10 mouse cellular contexts compared by ENCODE assay signal in genomic region chr2:120631957-120632356, GRCm38 (mm10). TPM values are rescaled to one million over a fixed set of nuclear protein-coding genes. Genes with fewer than 3 reads are reported as not detected.
DNase-seq lines count a peak whose midpoint lies in the region; ATAC-seq and TF ChIP-seq lines count a peak whose summit lies in the region.
"Had no signal": no experiment of that assay in that cellular context is flagged by ENCODE, and none has a peak within 500 bp of the region (broad histone marks: within the 10 kb centered on the region; RNA-seq: fewer than 3 reads in every experiment).

No protein-coding gene starts in this region.

- H3K4me3 ChIP-seq in liver, adult 2 months (ENCODE audit: insufficient read depth, low read depth, low read length), result no peak overlapping the region
- no peak overlapping the region for H3K4me3 ChIP-seq in liver, embryonic 14.5 days (ENCODE audit: insufficient read depth in 1 of 2, low read depth in 2 of 2, low read length in 2 of 2)

- H3K36me3 ChIP-seq in liver, adult 2 months (ENCODE audit: control insufficient read depth, insufficient read depth, low read length), result no peaks in the 10 kb centered on the region
- H3K36me3 ChIP-seq in liver, embryonic 14.5 days (replicated peaks; ENCODE audit: control insufficient read depth, insufficient read depth, low read depth), result no peaks in the 10 kb centered on the region

- no peak overlapping the region for H3K9ac ChIP-seq in liver, adult 2 months (ENCODE audit: low read depth, low read length)
- H3K9ac ChIP-seq in liver, embryonic 14.5 days (replicated peaks), result no peak overlapping the region

- H3K4me2 ChIP-seq in liver, embryonic 14.5 days (ENCODE audit: low read depth), result peak overlapping the region; percentile 17

- DNase-seq in adrenal gland, adult (ENCODE audit: inconsistent age in 2 of 2, low spot score in 1 of 2), result peak; percentile 48 to 73
- DNase-seq in adrenal gland, adult 18-20 months (ENCODE audit: low spot score in 2 of 2), result no peak
- DNase-seq in liver, adult 2 months (ENCODE audit: extremely low read depth, low read depth, low spot score), result peak; percentile 60
- DNase-seq in liver, result no peak
- DNase-seq in liver, embryonic 14.5 days (ENCODE audit: low read depth in 3 of 3, low spot score in 3 of 3), result no peak
- DNase-seq in skeletal muscle tissue, adult 2 months (ENCODE audit: low read depth, low spot score), result peak; percentile 56
- DNase-seq in urinary bladder, postnatal 4 days (ENCODE audit: low spot score in 2 of 2), result no peak

- TF ChIP-seq EP300 in liver, embryonic 14.5 days (IDR thresholded peaks at IDR 0.05; ENCODE audit: low read depth), result no peak

- no peak for TF ChIP-seq POLR2A in liver, adult 2 months (IDR thresholded peaks at IDR 0.05; ENCODE audit: extremely low read depth, insufficient read depth, low read length)

- H3K27ac ChIP-seq in liver, adult 2 months (replicated peaks; ENCODE audit: insufficient read depth, low read depth, low read length), result no peak overlapping the region
- no peak overlapping the region for H3K27ac ChIP-seq in liver, embryonic 14.5 days

- 60% methylated on average over 4 of the region's 4 CpGs for WGBS in liver, adult 2 months
- WGBS in liver, embryonic 14.5 days (ENCODE audit: insufficient replicate concordance), result 15% methylated on average over 4 of the region's 4 CpGs

- ATAC-seq in liver, embryonic 14.5 days (ENCODE audit: insufficient read depth), result no peak
- no peak for ATAC-seq in CD4-positive, CD25-positive, alpha-beta regulatory T cell, adult 4 months
- ATAC-seq: activated CD4-positive, CD25-positive, alpha-beta regulatory T cell, adult 4 months; midbrain, embryonic 16.5 days had no signal

- H3K4me1 ChIP-seq in liver, adult 2 months (ENCODE audit: control insufficient read depth, insufficient read depth, low read length), result 0 out of 2 replicates have a peak, but pooled peaks cover 1% of the 10 kb centered on the region
- H3K4me1 ChIP-seq in liver, embryonic 14.5 days (replicated peaks; ENCODE audit: control insufficient read depth in 2 of 2, insufficient read depth in 2 of 2, low read length in 1 of 2), result peaks cover 17 to 22% of the 10 kb centered on the region in 2 experiments

- TF ChIP-seq CTCF in liver, adult 2 months (IDR thresholded peaks at IDR 0.05; ENCODE audit: low read depth, low read length), result no peak
- no peak for TF ChIP-seq CTCF in liver, embryonic 14.5 days (IDR thresholded peaks at IDR 0.05; ENCODE audit: low read depth)

- no peaks in the 10 kb centered on the region for H3K79me2 ChIP-seq in liver, adult 2 months (ENCODE audit: control insufficient read depth, insufficient read depth, low read length)

- H3K9me3 ChIP-seq in liver, embryonic 14.5 days (ENCODE audit: control insufficient read depth, low read length), result no peaks in the 10 kb centered on the region

- no peaks in the 10 kb centered on the region for H3K27me3 ChIP-seq in liver, adult 2 months (ENCODE audit: control insufficient read depth, insufficient read depth, low read length)
- H3K27me3 ChIP-seq in liver, embryonic 14.5 days (ENCODE audit: control insufficient read depth, insufficient read depth, low read length), result peaks cover 12% of the 10 kb centered on the region

RNA-seq across cellular contexts. Expression of gene Stard9, which starts 3.0 kb away (rescaled TPM):
- total RNA-seq in adrenal gland, adult 18-20 months (2021), result 1 to 10 TPM; 6.2 to 8.0 TPM
- 3.3 and 4.4 TPM in 2 replicates for total RNA-seq in liver, adult 2 months (2014; rRNA removed)
- polyA plus RNA-seq in liver, adult 2 months (2012; rRNA removed), result 0.78 and 1.4 TPM in 2 replicates
- polyA plus RNA-seq in liver, embryonic 14.5 days (2012; rRNA removed), result 1.1 and 1.5 TPM in 2 replicates
- polyA plus RNA-seq in liver, embryonic 14.5 days (2014; fragmentation: Nextera tagmentation; extraction: Ambion mirVana), result 0.56 and 0.78 TPM in 2 replicates
- under 1 TPM; 0.48 to 0.59 TPM for polyA plus RNA-seq in CD4-positive, CD25-positive, alpha-beta regulatory T cell, adult 4 months (2017; shearing (Covaris generic))

RNA-seq across cellular contexts. Expression of gene Lrrc57, which starts 22.6 kb away (rescaled TPM):
- 10 to 100 TPM; 12.5 to 12.8 TPM for total RNA-seq in adrenal gland, adult 18-20 months (2021)
- total RNA-seq in liver, adult 2 months (2014; rRNA removed), result 8.7 and 10.1 TPM in 2 replicates
- polyA plus RNA-seq in liver, adult 2 months (2012; rRNA removed), result 6.3 and 7.0 TPM in 2 replicates
- polyA plus RNA-seq in liver, embryonic 14.5 days (2012; rRNA removed), result 5.9 and 7.5 TPM in 2 replicates
- 8.6 TPM in 2 replicates for polyA plus RNA-seq in liver, embryonic 14.5 days (2014; fragmentation: Nextera tagmentation; extraction: Ambion mirVana)
- polyA plus RNA-seq in CD4-positive, CD25-positive, alpha-beta regulatory T cell, adult 4 months (2017; shearing (Covaris generic)), result 10 to 100 TPM; 33.0 to 37.2 TPM

RNA-seq across cellular contexts. Expression of gene Haus2, which starts 22.8 kb away (rescaled TPM):
- 1 to 10 TPM; 9.0 to 9.3 TPM for total RNA-seq in adrenal gland, adult 18-20 months (2021)
- total RNA-seq in liver, adult 2 months (2014; rRNA removed), result 8.2 and 8.7 TPM in 2 replicates
- 1.8 and 2.2 TPM in 2 replicates for polyA plus RNA-seq in liver, adult 2 months (2012; rRNA removed)
- 5.8 and 7.4 TPM in 2 replicates for polyA plus RNA-seq in liver, embryonic 14.5 days (2012; rRNA removed)
- polyA plus RNA-seq in liver, embryonic 14.5 days (2014; fragmentation: Nextera tagmentation; extraction: Ambion mirVana), result 11.4 and 11.6 TPM in 2 replicates
- 10 to 100 TPM; 14.1 to 22.1 TPM for polyA plus RNA-seq in CD4-positive, CD25-positive, alpha-beta regulatory T cell, adult 4 months (2017; shearing (Covaris generic))

Comparison
In these comparisons a context has a peak if more than half of its experiments do, and no peak if none do; other contexts are left out.
1. DNase-seq: peak in adrenal gland, adult (2 of 2), liver, adult 2 months (single experiment) and skeletal muscle tissue, adult 2 months (single experiment); none in adrenal gland, adult 18-20 months (0 of 2), liver (single experiment), liver, embryonic 14.5 days (0 of 3) and urinary bladder, postnatal 4 days (0 of 2).